Mouse (Mus musculus): ENCODE data around the gene Olfr1313. TPM values are rescaled to one million over a fixed set of nuclear protein-coding genes. Genes with fewer than 3 reads are reported as not detected.
"Not testable (repeated sequence)": the region's sequence is repeated elsewhere in the genome, so short reads cannot be mapped to it uniquely, and the experiment has no call there.

Gene Olfr1313
- not detected for total RNA-seq (2022)

- DNase-seq (ENCODE audit: low spot score), result no peak
Measured at GRCm38 (mm10) chr2:112077743-112078142, at the start of gene Olfr1313. Gene Olfr1313 (minus strand): TSS chr2:112077843.

DNA sequence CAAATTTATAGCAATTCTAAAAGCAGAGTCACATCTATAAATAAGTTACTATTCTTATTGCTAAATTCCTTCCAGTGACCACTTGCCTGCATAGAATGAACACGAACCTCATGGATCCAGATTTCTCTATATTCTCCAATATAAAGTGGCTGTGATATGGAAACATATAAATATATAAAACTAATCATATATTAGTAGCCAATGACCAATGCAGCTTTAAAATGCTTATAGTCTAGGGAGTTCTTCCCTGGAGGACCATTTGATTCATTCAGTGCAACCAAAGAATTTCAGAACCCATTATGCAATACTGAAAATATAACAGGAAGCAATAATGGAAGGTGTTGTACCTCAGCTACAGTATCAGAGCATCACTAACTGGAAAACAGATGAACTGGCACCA is 37.7 kb upstream of the Olfr1313 start, which contains the start of gene Olfr1315-ps1:
Olfr1315-ps1 (minus strand) TSS at position 101 of the 400 bp plus-strand sequence.
- DNase-seq (ENCODE audit: low spot score), result no peak

DNA sequence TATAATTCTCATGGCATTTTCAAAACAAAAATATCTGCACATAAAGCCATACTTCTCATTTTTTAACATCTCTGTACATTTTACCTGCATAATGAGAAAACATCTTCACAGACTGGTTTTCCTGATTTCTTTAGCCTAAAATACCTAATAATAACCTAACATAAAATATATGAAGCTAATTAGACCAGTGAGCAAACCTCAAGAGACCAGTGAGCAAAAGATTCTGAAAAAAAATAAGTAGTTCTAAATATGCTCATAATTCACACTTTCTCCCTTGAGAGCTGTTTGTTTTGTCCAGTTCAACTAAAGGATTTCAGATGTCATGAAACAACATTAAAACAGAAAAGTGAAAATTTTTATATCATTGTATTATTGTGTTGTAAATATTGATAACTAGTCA is 19.0 kb upstream of the Olfr1313 start, which contains the start of gene Olfr1314:
Olfr1314 (minus strand) TSS at position 101 of the 400 bp plus-strand sequence.
- no peak for DNase-seq (ENCODE audit: low spot score)

- no peak for DNase-seq (ENCODE audit: low spot score)
Measured at GRCm38 (mm10) chr2:112050138-112050537, 27.5 kb downstream of the Olfr1313 start, which contains the start of gene Olfr1312. Gene Olfr1312 (minus strand): TSS chr2:112050238.

GRCm38 (mm10) chr2:112026971-112027370 is 50.7 kb downstream of the Olfr1313 start:
- DNase-seq (ENCODE audit: low spot score), result not testable (repeated sequence)

GRCm38 (mm10) chr2:112024312-112024711 is 53.3 kb downstream of the Olfr1313 start, which contains the start of gene Olfr1311:
Gene Olfr1311 (minus strand): TSS chr2:112024412.
- no peak for DNase-seq (ENCODE audit: low spot score)

Other genes starting within 250 kb of the Olfr1313 start
- not detected for gene Olfr1305, start 200.7 kb downstream of the Olfr1313 start, total RNA-seq (2022)
- gene Olfr1306, start 161.6 kb downstream of the Olfr1313 start, total RNA-seq (2022), result not detected
- under 1 TPM in 1 of 4 experiments, not detected in 3; under 0.01 TPM for gene Olfr1307, start 128.4 kb downstream of the Olfr1313 start, total RNA-seq (2022)
- not detected for gene Olfr1308, start 112.9 kb downstream of the Olfr1313 start, total RNA-seq (2022)
- gene Olfr1309, start 87.6 kb downstream of the Olfr1313 start, total RNA-seq (2022), result not detected
- gene Olfr1310, start 65.1 kb downstream of the Olfr1313 start, total RNA-seq (2022), result not detected
- gene Olfr1311, start 53.4 kb downstream of the Olfr1313 start, total RNA-seq (2022), result not detected
- gene Olfr1312, start 27.6 kb downstream of the Olfr1313 start, total RNA-seq (2022), result not detected
- not detected for gene Olfr1314, start 18.9 kb upstream of the Olfr1313 start, total RNA-seq (2022)
- not detected for gene Olfr1315-ps1, start 37.6 kb upstream of the Olfr1313 start, total RNA-seq (2022)
- not detected for gene Olfr1316, start 57.1 kb upstream of the Olfr1313 start, total RNA-seq (2022)
- not detected for gene Olfr1317, start 62.5 kb upstream of the Olfr1313 start, total RNA-seq (2022)
- not detected for gene Olfr1318, start 76.4 kb upstream of the Olfr1313 start, total RNA-seq (2022)
- gene Lpcat4, start 161.6 kb upstream of the Olfr1313 start, total RNA-seq (2022), result 1 to 10 TPM; 2.6 to 3.6 (median 2.8) TPM
- not detected for gene Nutm1, start 181.4 kb upstream of the Olfr1313 start, total RNA-seq (2022)
- 10 to 100 TPM; 57.1 to 65.3 (median 63.2) TPM for gene Nop10, start 184.1 kb upstream of the Olfr1313 start, total RNA-seq (2022)
- 10 to 100 TPM; 28.2 to 35.4 (median 31.2) TPM for gene Slc12a6, start 188.0 kb upstream of the Olfr1313 start, total RNA-seq (2022)
- gene Gm21985, start 188.5 kb upstream of the Olfr1313 start, total RNA-seq (2022), result 1 to 10 TPM in 2 of 4 experiments, under 1 TPM in 2; 0.49 to 2.4 (median 0.91) TPM

All from heart, adult 8-10 months (tissue).